Mouse (Mus musculus): ENCODE results near the gene Adh5.

Adh5 gene

DNA sequence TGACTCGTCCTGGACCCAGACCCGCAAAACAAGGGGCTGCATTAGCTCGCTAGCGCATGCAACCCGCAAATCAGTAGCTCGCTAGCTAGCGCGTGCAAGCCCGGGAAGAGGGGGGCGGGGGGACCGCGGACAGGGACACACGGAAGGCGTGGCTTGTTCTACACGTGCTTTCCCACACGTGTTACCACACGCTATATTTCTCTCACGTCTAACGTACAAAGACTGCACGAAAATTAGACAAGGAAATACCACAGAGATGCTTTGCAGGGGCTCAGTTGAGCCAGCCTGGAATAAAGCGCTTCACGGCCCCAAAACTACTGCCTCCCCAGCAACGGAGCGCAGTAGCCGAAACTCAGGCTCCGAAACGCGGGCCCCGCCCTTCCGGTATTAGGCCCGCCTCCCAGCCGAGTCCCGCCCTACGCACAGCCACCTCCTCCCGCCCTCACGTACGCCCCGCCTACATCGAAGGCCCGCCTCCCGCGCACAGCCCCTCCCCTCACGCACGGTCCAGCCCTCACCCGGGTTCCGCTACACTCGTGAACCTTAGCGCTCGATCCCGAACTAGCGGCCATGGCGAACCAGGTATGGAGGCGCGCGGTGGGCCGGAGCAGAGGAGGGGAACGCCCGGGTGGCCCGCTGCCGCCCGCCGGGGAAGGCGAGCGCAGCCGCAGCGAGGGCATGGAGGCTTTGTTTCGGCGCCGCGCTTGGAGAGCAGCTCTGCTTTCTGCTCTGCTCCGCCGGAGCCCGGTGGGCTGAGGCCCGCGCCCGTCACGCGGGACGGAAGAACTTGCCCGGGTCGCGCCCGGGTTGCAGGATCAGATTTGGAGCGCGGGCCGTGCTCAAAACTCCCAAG, at the start of gene Adh5:
Adh5 (plus strand) TSS at position 482 of the 853 bp plus-strand sequence.
- DNase-seq = peak; percentile 89

DNA sequence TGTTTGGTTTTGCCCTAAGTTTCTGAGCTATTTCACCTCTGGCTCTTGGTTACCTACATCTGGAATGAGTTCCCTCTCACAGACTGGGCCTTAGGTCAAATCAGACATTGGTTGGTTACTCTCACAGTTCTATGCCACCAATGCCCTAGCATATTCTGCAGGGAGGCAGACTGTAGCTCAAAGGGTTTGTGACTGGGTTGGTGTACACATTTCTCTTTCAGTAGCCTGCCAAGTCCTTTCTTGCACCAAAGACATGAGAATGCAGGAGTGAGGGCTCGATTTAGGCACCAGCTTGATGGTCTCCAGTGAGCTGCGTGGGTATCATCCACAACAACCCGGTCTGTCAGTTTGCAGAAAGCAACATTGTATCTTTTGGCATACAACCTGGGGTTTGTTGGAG, 38.0 kb upstream of the Adh5 start:
- DNase-seq = no peak

DNA sequence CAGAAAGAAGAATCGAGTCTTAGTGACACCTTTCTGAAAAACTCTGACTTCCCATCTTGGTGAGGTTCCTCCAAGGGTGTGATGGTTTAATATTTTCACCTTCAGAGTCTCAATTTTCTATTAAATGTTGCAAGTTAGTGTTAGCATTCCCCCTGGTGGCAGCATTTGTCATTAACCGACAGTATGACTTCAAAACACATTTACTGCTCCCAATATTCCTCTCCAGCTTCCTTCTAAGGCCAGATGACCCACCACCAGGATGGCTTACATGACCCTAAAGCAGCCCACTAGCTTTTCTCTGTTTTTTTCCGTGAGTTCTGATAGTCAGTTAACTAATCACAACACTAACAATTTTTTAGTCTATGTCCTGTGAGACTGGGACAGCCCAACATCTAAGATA, 37.6 kb upstream of the Adh5 start:
- DNase-seq = peak; percentile 12

DNA sequence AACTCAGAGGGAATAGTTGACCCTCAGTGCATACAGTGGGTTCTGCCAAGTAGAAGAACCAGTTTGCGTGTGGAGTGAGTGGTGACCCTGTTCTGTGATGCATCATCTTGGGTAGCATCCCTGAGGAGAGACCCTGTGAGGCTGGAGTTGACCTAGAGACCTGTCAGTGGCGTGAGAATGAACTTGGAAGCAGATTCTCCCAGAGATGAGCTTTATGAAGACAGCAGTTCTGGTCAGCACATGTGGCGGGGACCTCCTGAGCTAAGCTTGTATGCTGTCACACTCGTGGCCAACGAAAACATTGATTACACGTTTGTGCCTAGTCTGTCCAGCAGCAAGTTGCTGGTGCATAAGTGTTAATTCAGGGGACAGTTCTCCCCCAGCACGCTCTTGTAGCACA, 37.1 kb upstream of the Adh5 start:
- no peak for DNase-seq

DNA sequence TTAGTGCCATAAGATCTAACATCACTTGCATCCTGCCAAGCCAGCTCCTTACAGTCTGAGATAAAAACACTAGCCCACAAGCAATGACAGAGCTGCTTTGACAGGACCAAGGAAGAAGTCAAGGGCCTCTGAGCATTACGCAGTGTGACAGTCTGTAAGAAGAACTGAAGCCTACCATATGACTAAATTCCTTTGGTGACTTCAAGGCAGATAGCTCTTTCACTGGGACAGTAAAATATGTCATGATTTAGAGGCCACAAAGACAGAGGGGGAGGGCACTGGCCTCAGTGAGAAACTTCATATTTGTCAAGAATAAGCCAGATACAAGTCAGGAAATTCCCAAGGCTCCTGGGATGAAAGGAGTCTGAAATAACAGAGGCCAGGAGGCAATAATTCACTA, 35.0 kb upstream of the Adh5 start:
- DNase-seq = no peak

DNA sequence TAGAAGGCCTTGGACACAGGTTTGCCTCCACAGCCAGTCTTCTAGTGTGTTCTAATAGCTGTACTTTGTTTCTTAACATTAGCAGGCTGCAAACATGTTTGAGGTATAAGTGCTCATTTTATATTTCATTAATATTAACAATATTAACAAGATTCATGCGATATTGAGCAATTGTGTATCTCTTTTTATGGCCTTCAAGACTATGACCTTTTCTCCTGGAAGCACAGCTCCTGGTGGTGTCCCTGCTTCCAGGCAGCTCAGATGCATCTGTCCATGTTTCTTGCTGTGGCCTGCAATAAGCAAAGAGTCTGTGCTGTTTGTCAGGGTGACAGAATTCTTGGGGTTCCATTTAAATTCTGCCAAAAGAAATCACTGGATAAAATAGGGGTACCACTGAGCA, 33.3 kb upstream of the Adh5 start:
- DNase-seq = no peak

DNA sequence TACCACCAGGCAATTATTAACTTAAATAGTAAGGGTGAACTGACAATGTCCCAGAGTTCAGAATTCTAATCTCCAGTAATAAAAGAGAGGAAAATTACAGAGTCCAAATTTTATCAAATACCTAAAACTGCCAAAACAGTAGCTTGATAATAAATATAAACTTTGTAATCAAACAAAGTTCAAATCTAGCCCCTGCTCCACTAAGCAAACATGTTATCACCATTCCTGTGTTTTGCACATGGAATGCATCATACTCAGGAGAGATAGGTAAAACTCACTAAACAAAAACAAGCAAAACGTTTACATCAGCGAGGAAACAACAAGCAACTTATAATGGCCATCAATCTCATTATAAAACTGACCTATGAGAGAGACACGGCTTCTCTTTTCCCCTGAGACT, 32.7 kb upstream of the Adh5 start:
- DNase-seq = no peak

DNA sequence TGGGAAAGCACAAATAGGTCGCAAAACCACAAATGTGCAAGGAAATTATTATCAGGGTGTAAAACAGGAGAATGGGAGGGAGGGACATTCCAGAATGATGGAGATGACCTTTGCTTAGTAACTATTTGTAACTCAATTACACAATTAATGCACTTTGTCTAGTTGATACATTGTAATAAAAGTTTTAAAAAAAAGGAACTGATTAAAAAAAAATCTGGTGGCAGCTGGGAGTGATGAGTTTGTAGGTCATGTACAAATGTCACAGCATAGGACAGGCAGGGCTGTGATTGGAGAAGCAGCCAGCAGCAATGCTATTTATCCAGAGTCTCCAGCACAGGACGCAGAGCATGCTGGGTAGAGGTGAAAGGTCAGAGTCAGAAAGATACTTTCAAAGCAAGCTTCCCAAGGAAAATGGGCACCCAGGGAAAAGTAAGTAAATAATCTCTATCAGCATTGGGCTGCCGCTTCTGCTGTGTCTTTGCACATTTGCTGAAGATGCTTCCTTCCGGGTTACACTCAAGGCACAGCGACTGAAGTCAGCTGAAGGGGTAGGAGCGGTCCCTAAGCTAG, 27.7 kb upstream of the Adh5 start, which contains the start of gene Adh4:
Adh4 (plus strand) TSS at position 346 of the 570 bp plus-strand sequence.
- DNase-seq = no peak

DNA sequence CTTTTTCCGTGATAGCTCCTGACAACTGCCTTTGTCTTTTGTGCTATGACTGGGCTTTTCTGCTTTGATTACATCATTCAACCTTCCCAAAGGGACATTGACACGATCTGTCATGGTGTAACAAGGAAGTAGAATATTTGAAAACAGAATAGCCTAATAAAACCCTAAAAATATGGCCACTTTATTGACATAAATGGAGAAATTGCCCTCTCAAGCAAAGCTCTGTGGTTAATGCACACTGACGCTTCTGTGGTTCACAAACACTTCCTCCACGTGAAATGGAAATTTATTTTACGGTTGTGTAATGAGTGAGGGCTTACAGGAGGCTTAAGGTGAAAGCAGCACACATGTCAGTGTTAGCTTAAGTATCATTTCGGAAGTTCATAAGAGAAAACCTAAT, 23.5 kb upstream of the Adh5 start:
- DNase-seq = no peak

DNA sequence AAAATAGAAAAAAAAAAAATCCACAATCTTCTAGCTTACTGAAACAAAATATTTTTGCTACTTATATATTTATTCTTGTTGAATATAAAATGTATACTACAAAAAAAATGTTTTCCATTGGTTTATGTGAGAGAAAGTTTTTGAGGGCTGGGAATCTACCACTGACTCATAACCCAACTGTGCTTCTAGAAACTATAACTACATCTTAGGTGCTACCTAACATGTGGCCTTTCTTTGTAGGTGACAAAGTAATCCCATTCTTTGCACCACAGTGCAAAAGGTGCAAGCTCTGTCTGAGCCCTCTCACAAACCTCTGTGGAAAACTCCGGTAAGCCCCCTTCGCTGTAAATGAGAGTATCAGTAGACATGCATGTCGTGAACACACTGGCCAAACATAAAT, 22.5 kb upstream of the Adh5 start:
- DNase-seq = no peak

DNA sequence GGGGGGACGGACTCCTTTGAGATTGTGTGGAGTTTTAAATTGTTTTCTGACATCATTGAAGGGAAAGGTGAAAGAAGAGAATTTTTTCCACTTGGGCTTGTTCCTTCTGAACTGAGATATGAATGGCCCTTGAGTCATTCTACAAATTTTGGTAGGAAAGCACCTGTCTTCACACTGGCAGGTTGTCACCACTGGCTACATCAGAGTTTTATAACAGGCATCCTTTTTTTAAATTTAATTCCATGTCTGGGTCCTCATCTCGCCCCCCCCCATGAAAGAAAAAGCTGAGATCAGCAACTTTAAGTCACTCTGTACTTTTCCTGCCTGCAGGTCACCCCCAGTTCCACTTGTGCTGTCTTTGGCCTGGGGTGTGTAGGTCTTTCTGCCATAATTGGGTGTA, 19.2 kb upstream of the Adh5 start:
- no peak for DNase-seq

DNA sequence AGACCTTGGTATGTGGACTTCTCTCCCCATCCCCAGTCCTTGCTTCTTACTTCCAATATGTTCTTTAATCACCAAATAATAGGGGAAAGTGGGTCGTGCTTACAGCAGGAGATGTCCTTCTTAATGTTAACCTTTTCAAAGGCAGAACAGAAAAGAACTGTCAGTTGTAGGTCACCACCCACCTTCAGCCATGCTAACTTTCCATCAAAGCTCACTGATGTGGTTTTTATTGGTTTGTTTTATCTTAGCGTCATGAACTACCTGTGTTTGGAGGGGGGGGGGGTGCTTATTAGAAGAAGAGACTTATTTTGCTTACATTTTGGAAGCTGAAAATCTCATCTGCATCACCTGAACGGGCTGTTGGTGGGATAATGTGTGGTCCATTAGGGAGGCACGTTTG, 18.6 kb upstream of the Adh5 start:
- DNase-seq = no peak

DNA sequence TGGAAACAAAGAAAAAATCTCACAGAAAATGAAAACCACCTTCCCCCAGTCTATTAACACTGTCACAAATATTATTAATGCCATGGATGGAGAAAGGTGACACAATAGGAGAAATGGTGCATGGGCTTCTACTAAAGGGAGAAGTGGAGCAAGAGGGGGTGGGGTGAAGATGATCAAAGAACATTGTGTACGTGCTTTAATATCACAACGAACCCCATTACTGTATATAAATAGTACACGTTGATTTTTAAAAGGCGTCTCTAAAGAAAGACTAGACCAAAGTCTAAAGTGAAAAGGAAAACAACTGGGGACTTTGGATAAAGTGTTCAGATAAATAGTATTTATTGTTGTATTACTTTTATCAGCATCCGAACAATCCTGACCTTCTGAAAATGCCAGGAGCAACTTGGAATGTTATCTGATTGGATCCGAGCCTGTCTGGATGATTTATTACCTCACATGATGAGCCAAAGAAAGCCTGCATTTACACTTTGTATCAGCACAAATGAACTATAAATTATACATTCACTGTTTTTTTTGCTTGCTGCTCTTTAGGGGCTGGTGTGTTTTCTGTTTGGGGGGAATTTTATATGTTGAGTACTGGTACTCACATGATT, 12.4 kb upstream of the Adh5 start:
- DNase-seq = no peak

DNA sequence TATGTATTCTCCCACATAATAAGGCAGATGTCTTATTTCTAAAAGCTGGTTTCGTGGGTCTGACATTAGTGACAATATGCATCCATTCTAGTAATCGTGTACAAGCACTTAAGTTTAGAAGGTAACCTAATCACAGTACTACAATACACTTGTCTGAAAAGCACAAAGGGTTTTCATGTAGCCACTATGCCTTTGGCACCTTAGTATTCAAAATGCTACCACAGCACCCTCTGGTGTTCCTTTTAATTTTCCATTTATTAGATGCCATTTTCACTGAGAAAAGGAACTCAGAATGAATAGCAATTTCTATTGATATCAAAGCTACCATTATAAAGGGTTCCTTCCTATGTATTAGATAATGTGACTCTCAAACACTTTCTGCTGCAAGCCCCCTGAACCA, 11.1 kb upstream of the Adh5 start:
- no peak for DNase-seq

DNA sequence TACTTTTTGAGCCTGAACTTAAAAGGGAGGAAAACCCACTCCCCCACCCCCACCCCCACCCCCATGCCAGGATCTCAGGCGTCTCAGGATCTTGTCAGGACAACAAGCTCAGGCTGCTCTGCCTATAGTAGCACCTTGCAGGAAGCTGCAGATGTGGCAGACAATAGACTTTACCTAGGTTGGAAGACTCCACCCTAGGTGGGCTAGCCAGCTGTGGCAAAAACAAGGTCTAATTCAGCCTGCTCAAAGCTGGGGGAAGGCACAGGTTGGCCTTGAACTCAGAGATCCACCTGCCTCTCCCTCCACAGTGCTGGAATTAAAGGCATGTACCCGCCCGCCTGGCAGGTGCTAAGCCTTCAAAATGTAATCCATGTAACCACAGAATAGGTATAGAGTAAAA, 4.2 kb upstream of the Adh5 start:
- no peak for DNase-seq

DNA sequence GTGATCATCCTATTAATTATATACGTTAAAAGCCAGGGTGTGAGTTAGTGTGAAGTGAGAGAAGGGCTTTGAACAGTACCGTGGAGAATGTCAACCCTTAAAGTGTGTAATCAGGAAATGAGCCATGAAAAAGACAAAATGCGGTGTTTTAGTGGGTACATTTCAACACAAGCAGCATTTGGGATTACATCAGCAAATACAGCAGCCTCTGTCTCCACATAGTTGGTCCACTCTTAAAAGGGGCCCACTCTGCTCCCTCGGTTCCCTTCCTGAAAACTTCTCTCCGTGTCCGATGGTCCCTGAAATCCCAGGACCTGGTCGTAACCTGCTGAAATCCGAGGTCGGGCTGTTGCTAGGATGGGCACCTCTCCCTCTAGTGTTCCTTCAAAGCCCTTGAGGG, 690 bp upstream of the Adh5 start:
- no peak for DNase-seq

DNA sequence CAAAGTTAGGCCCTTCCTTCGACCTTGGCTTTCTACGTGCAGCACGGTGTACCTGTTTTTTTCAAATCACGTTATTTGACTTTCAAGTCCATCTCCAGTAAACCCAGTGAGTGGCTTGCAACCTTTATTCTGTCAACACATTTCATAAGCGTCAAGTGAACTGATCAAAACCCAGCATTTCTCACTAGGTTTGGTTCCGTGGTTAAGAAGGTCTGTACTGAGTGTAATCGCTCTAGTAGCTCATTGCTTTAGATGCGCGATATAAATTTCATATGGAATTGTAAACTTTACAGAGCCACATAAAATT, 525 bp downstream of the Adh5 start:
- no peak for DNase-seq

DNA sequence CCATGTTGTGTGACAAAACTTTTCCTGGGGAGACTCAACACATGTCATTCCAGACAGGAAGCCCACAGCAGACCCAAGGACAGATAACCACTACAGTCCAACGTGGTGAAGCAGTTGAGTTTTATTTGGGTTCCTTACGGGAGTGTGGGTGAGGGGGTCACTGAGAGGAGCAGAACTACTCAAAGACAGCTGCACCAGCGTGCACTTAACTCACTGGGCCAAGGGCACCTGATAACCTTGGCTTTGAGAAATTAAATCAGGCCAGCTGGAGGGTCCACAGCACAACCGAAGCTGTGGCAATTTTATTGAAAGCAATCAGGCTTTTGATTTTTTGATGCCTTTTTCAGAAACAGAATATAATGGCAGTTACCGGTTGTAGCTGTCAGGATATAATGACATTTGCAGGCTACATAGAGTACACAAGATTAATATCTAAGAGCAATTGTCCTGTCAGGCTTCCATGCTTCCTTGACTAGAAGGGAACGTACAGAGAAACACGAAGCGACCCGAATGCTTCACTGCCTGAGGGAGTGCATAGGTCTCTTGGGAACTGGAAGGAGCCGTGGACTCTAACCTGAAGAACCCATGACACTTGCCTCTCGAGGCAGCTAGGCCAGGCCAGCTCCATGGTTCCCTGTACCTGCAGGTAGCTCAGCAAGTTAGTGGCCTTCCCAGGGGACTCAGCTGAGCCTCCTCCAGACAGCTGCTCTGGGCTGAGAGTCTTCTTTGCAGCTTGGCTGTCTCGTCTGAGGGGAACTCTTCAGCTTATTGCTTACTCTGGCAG, 5.4 kb downstream of the Adh5 start:
- DNase-seq = no peak

DNA sequence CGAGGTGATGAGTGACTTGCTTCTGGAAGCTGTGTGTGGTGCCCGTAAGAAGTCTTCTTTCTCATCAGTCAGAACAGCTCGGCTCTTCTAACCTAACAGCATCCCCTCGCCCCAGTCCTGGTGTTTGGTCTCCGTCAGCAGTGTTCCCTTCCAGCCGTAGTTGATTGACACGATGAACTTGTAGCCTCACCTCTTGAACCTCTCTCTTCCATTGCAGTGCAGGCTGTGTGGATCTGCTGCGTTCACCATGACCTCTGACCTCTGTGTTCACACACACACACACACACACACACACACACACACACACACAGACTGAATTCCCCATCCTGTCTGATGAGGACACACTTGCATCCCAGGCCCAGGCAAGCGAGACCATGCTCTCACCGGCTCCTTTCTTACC, 9.3 kb downstream of the Adh5 start:
- no peak for DNase-seq

DNA sequence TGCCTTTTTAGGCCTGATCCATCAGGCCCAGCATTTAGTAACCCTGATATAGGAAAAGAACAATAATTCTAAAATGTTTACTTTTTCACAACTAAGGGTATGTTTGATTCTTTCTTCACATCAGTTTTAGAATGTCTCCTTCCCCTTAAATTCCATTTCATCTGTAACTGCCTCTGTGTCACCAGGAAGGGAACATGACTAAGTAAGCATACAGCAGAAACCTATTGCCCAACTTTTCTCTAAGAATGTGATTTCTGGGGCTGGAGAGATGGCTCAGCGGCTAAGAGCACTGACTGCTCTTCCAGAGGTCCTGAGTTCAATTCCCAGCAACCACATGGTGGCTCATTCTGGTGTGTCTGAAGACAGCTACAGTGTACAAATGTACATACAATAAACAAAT, 11.3 kb downstream of the Adh5 start:
- DNase-seq = no peak

DNA sequence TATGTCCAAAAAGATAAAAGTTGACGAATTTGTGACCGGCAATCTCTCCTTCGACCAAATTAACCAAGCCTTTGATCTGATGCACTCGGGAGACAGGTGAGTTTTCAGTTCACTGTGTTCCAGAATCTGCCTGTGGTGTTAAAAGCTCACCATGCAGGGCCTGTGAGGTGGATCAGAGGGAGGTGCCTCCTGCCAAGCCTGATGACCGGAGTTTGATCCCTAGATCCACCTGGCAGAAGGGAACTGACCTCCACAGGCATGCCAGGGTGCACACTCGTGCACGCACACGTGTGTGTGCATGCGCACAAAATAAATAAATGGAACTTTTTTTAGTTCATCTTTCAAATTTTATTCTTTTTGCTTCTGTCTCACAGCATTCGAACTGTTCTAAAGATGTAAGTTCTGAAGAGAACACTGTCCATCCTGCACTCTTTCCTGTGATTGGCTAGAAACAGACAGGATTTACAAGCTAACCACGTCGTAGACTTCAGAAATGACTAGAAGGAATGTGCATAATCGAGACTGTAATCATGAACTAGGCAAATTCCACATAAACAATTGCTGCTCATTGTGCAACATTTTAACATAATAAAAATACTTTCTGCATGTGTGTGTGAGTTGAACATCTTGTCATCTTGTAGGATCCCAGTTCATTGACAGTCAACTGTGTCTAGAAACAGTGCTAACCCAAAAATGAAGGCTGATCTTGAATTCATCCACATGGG, 12.0 kb downstream of the Adh5 start:
- no peak for DNase-seq

DNA sequence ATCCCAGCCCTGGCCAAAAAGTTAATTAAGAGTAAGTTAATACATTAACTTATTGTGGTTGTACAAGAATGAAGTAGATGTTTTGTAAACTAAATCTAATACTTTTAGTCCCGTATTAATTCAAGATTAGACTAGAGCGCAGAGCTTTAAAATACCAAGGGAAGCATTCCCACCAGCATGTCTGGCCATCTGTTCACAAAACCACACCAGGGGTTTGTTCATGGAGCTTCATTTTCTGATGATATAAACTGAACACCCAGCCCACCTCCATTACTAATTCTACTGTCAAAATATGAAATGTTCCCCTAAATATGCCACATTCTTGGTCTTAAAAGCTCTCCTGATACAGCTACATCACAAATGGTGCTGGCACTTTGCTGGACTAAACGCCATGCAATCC, 15.5 kb downstream of the Adh5 start:
- DNase-seq = peak; percentile 68

DNA sequence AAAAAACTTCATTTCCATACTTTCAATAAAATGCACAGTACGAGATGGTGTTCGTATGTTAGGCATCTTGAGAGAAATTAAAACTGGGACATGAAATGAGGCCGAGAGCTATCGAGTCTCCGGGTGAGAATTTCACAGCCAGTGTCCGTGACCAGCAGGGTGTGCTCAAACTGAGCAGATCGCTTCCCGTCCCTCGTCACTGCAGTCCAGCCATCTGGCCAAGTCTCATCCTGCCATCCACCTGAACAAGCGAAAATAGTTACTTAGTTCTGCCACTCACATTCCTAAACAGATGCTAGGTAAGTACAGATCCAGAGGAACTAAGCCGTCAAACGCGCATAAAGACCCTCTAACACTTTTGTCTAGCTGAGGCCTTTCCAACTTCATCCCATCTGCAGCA, 17.4 kb downstream of the Adh5 start:
- DNase-seq = no peak

Data from layer of hippocampus, adult 9-11 months (tissue).